Mouse (Mus musculus): ENCODE measurements around the gene Erc2.

Erc2 gene

DNA sequence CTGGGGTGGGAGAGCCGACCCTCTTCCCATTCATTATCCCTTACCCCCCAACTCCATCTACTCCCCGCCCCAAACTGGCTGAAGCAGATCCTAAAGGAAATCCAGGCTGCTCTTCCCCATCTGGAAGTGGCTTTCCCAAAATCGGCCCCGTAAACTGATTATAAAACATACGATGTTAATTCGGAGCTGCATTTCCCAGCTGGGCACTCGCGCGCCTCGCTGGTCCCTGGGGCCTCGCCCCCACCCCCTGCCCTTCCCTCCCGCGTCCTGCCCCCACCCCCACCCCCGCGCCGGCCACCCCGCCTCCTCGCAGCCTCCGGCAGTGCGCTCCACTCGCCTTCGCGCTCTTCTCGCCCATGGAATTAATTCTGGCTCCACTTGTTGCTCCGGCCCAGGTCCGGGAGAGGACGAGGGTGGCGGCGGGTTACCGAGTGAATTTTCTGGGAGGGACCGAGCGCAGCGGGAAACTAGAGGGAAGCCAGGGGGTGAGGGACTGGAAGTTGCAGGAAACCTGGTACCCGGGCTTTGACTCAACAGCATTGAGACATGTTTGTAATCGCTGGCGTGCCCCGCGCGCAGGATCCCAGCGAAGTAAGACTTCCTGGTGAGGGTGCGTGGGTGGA, 888.9 kb downstream of the Erc2 start:
- DNase-seq, result peak in 1 of 2 experiments; percentile 5

DNA sequence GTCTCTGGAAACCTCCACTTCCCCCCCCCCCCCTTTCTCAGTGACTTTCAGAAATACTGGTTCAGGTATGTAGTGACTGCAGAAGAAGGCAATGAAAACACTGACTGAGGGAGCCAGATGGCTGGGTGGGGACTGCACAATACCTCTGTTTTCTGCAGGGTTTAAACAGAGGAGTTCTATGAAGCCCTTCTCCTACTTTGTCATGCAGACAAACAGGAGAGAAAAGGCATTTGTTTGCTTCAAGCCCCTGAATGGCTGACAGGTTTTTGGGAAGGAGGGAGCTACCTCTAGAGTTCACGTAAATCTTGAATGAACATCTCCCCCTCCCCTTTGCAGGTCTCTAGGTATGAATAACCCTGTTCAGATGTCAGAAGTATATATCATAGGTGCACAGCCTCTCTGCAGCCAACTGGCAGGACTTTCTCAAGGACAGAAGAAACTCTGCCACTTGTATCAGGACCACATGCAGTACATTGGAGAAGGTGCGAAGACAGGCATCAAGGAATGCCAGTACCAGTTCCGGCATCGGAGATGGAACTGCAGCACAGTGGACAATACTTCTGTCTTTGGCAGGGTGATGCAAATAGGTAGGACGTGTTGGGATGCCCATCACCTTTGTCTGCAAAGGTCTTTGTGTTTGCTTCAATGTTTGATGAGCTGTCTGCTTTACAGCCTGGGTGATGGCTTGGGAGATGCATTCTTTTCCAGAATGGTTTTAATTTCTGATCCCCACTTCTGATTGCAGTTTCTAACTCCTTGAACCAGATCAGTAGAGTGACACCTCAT, 890.8 kb downstream of the Erc2 start:
- DNase-seq, result no peak

DNA sequence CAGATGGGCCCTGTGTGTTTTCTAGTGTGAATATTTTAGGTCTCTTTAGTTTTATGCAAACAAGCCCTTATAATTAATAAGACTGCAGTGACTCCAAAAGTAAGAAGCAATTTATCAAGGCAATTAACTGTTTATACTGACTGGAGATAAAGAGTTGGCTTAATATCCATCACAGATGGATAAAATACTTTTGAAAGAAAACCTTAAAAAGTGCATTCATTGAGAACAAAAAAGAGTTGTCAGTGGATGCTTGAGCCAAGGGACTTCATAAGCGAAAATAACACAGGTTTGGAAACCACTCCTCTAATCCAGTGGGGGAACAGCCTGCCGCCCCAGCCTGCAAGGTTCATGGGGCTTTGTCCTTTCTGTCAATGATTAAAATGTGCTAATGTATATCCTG, 891.9 kb downstream of the Erc2 start:
- DNase-seq, result no peak

DNA sequence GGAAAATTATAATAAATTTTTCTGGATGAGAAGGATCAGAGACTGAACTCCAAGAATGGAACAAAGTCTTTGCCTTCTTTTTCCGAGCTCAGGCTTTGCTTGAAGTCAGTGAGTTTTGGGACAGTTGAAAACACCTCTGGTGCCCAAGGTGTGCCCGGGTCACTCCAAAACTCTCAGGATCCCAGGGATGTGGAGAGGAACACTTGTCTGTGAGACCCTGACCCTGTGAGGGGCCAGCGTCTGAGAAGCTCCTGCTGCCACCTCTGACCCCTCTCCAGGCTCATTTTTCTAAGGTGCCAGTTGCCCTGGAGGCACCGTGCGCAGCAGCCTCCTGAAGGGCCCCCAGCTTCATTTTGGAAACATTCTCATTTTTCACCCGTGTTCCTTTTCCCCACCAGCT, 893.1 kb downstream of the Erc2 start:
- DNase-seq, result no peak

DNA sequence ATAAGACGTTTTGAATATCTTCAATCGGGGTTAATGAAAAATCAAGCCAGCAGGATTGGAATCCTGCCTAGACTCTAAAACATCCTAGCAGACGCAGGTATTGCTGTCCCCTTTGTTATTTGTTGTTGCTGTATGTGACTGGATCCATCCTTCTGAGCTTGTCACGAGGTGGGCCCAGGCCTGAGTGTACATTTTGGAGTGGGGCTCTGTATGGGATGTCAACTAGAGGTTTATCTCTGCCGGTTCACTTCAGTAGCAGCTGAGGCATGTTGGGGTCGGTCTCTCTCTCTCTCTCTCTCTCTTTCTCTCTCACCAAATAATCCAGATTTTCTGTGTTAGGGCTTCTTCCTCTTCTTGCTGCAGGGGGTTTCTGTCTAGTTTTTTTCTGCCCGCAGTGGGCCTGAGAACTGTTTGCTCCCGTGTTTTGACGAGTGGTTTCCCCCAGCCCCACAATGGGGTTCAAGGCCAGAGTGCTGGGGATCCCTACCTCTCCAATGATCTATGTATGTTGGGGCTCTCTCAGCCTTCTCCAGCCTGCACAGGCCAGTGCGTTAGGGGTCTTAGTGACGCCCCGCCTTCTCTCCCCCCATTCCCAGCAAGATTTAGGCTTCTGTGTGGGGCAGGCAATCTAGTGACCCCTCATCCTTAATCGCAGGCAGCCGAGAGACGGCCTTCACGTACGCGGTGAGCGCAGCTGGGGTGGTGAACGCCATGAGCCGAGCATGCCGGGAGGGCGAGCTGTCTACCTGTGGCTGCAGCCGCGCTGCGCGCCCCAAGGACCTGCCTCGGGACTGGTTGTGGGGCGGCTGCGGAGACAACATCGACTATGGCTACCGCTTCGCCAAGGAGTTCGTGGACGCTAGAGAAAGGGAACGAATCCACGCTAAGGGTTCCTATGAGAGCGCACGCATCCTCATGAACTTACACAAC, 895.7 kb downstream of the Erc2 start:
- DNase-seq, result no peak

DNA sequence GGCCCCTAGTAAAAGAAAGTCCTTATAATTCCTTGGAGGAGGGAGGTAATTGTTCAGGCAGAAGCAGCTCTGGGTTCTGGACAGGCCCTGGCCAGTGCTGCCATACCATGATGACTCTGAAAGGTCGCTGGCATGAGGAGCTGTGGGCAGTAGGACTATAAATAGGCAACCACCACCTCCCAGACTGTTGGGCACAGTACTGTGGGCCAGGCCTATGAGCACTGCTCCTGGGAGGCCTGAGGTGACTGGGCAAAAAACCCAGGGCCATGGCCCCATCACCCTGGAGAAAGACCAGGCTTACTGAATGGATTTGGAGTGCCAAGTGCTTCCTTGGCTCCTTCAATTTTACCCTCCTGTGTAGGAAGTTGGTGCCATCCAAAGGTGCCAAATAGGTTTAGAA, 898.9 kb downstream of the Erc2 start:
- no peak for DNase-seq

DNA sequence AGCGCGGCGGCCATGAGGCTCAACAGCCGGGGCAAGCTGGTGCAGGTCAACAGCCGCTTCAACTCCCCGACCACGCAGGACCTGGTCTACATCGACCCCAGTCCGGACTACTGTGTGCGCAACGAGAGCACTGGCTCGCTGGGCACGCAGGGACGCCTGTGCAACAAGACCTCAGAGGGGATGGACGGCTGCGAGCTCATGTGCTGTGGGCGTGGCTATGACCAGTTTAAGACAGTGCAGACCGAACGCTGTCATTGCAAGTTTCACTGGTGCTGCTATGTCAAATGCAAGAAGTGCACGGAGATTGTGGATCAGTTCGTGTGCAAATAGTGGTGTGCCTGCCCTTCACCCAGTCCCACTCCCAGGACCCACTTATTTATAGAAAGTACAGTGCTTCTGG, 900.4 kb downstream of the Erc2 start:
- no peak for DNase-seq

DNA sequence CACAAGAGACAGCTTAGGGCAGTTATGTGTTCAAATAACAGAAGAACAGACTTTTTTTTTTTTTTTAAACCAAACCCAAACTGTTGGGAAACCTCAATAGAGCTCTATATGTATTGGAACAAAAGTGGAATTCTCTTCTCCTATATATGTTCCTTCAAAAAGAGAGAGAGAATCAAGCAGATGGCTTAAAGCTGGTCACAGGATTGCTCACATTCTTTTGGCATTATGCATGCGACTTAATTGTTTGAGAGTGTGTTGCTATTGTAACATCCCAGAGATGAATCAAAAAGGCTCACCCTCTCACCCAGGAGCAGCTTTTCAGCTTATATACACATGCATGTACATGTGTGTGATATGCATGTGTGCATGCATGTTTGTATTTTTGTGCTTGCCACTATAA, 903.3 kb downstream of the Erc2 start:
- DNase-seq, result no peak

All from lung, adult 18-20 months (tissue).